Comparison of ENCODE assay signal across 27 mouse cellular contexts in the genomic region with DNA sequence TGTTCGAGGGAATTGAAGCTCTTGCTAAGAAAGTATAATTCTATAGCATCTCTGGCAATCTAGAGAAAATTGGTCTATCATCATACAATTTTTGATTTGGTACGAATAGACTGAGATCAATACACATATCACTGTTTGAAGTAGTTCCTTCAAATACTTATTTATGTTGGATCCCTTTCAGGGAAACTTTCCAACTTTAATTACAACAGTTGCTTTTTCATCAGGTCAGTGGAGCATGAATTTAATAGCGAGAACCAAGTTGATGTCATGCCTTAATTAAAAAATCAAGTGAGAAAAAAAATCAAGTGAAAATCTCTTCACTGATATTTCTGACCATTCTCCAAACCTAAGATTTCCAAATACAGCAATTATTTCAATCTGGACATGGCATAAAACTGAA.
"Had no signal": no experiment of that assay in that cellular context is flagged by ENCODE, and none has a peak within 500 bp of the region (broad histone marks: within the 10 kb centered on the region; RNA-seq: fewer than 3 reads in every experiment).

No protein-coding gene starts in this region.

- H3K4me1 ChIP-seq: heart, embryonic 13.5 days; heart, embryonic 15.5 days; kidney, embryonic 15.5 days; limb, embryonic 13.5 days; limb, embryonic 15.5 days; liver, embryonic 13.5 days; liver, embryonic 15.5 days had no signal

- H3K36me3 ChIP-seq: heart, embryonic 13.5 days; heart, embryonic 15.5 days; kidney, embryonic 15.5 days; limb, embryonic 13.5 days; limb, embryonic 15.5 days; liver, embryonic 13.5 days; liver, embryonic 15.5 days had no signal

- ATAC-seq: hindbrain, embryonic 16.5 days; intestine, embryonic 16.5 days had no signal

- H3K9ac ChIP-seq: heart, embryonic 13.5 days; heart, embryonic 15.5 days; hindbrain, embryonic 14.5 days; kidney, embryonic 15.5 days; limb, embryonic 13.5 days; limb, embryonic 15.5 days; liver, embryonic 13.5 days; liver, embryonic 15.5 days had no signal

- H3K4me2 ChIP-seq: heart, embryonic 11.5 days; heart, embryonic 13.5 days; heart, embryonic 15.5 days; hindbrain, embryonic 14.5 days; kidney, embryonic 15.5 days; limb, embryonic 13.5 days; limb, embryonic 15.5 days; liver, embryonic 11.5 days; liver, embryonic 13.5 days; liver, embryonic 15.5 days had no signal

- H3K27ac ChIP-seq: heart, adult 2 months; heart, embryonic 13.5 days; heart, embryonic 15.5 days; hindbrain, embryonic 14.5 days; kidney, embryonic 15.5 days; kidney, postnatal 0 days; limb, embryonic 13.5 days; limb, embryonic 15.5 days; liver, embryonic 13.5 days; liver, embryonic 15.5 days had no signal

- DNase-seq: gastrocnemius, postnatal 14 days; gastrocnemius, postnatal 36 days; heart, adult 11 months; heart, adult 2 months; heart, postnatal 14 days; heart, postnatal 36 days; kidney, adult 11 months; kidney, adult 2 months; kidney, adult 9 months; kidney, postnatal 14 days; kidney, postnatal 36 days; layer of hippocampus, adult 9-11 months; layer of hippocampus, postnatal 36 days; left cerebral cortex, postnatal 4 days; liver, embryonic 13.5 days had no signal

- H3K4me3 ChIP-seq: heart, adult 2 months; heart, embryonic 13.5 days; heart, embryonic 15.5 days; kidney, embryonic 15.5 days; limb, embryonic 13.5 days; limb, embryonic 15.5 days; liver, embryonic 13.5 days; liver, embryonic 15.5 days had no signal

- H3K9me3 ChIP-seq: heart, embryonic 13.5 days; heart, embryonic 15.5 days; kidney, embryonic 15.5 days; limb, embryonic 13.5 days; limb, embryonic 15.5 days; liver, embryonic 13.5 days; liver, embryonic 15.5 days had no signal

- H3K27me3 ChIP-seq: heart, embryonic 13.5 days; heart, embryonic 15.5 days; kidney, embryonic 15.5 days; limb, embryonic 13.5 days; limb, embryonic 15.5 days; liver, embryonic 13.5 days; liver, embryonic 15.5 days had no signal
